Mouse (Mus musculus) ovary, postnatal 36 days (tissue): ENCODE measurements around the gene Zbtb9.
"Not testable (repeated sequence)": the region's sequence is repeated elsewhere in the genome, so short reads cannot be mapped to it uniquely, and the experiment has no call there.

Experiments
- DNase-seq: peaks from one replicate; pipeline ENCODE4 v3.0.0; 2022; ENCODE audit warnings: low spot score, mixed read lengths

The Zbtb9 gene

DNA sequence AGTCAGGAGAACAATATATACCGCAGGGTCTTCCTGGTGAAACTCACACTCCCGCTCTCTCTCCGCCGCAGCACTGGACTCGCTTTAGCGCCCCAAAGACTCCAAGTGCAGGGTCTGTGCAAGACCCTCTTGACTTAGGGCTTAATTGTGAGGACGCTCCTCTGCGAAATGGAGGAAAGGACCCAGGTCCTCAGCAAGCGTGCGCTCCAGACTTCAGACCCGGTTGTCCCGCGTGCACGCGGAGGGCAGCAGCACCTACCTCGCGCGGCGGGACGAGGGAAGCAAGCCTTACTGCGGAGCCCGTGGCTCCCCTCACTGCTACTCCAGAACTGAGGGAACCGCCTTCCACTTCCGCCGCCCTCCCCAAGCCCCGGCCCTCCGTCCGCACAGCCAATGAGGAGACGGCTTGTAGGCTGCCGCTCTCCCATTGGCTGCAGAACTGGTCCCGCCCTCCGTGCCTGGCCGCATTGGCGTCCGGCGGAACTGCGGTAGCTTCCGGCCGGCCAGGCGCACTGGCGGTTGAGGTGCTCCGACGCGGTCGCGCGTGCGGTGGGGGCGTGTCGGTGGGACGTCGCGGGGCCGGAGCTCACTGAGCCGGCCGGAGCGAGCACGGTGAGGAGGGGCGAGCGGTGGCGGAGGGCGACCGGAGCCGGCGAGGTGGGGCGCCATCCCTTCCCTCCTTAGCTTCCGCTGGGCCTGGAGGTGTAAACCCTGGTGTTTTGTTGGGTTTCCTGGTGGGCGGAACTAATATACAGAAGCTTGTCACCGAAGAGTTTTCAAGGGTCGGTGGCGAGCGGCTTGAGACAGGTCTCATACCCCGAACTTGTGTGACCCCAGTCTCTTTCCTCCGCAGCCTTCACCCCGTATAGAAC is at the start of gene Zbtb9:
Zbtb9 (plus strand) TSS at position 465 of the 872 bp plus-strand sequence.
- peak; percentile 96 for DNase-seq

DNA sequence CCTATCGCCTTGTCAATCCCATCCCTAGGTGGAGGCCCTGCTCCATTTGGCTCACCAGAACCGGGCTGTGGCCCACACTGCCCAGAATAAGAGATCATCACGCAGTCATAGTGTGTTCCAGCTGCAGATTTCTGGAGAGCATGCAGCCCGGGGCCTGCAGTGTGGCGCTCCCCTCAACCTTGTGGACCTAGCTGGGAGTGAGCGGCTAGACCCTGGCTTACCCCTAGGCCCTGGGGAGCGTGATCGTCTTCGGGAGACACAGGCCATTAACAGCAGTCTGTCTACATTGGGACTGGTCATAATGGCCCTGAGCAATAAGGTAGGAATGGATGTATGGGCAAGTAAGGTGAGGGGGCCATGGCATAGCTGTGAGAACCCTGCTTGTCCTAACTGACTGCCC is 47.6 kb upstream of the Zbtb9 start:
- not testable (repeated sequence) for DNase-seq

DNA sequence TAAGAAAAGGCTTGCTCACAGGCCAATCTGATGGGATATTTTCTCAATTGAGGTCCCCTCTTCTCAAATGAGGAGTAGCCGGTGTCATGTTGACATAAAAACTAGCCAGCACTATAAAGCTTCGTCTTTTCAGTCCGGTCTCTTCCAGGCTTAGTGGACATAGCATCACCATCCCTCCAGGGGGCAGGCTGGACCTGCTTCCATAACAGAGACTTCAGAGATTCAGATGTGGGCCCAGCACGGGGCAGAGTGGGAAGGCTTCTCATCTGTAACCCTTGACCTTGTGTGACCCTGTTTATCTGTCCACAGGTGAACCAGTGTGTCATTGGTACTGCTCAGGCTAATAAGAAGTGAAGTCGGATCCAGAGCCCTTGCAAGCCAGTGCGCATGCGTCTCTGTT is 41.2 kb upstream of the Zbtb9 start:
- DNase-seq = peak; percentile 48

DNA sequence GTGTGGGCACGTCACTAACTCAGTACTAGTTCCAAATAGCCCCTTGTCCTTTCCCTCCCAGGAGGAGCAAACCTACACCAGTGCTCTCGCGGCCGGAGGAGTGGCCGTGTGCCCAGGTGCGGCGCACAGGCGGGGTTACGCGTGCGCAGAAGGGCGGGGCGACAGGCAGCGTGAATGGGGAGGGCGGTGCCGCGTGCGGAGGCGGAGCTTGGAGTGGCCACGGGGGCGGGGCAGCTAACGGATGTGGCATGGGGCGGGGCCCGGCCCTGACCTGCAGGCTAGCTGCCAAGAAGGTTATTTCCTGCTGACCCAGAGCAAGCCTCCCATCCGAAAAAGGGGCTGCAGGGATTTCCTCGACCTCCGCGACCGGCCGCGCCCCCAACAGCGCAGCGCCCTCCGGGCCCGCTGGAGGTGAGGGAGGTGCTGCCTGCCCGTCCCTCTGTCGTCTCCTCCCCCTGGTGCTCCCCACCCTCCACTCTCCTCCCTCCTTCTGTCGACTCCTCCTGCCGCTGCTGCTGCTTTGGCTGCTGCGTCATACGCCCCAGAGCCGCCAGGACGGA is 40.0 kb upstream of the Zbtb9 start, which contains the start of gene Phf1:
Phf1 (plus strand) TSS at position 214 of the 560 bp plus-strand sequence.
- peak; percentile 98 for DNase-seq

DNA sequence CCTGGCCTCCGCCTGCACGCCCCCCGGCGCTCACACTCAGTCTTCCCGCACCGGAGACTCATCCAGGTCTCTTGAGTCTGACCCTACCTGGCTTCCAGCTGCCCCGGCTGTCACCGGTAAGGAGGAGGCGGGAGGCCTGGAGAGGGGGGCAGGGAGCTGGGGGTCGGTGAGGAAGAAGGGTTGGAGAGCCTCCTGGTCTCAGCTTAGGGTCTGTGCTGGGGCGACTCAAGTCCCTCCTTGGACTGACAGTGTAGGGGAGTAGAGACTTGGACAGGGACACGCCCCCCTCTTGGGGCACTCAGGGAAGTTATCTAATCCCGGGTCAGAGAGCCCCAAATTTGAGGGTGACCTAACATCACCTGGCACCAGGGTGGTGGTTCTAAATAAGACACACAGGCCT is 39.5 kb upstream of the Zbtb9 start:
- no peak for DNase-seq

DNA sequence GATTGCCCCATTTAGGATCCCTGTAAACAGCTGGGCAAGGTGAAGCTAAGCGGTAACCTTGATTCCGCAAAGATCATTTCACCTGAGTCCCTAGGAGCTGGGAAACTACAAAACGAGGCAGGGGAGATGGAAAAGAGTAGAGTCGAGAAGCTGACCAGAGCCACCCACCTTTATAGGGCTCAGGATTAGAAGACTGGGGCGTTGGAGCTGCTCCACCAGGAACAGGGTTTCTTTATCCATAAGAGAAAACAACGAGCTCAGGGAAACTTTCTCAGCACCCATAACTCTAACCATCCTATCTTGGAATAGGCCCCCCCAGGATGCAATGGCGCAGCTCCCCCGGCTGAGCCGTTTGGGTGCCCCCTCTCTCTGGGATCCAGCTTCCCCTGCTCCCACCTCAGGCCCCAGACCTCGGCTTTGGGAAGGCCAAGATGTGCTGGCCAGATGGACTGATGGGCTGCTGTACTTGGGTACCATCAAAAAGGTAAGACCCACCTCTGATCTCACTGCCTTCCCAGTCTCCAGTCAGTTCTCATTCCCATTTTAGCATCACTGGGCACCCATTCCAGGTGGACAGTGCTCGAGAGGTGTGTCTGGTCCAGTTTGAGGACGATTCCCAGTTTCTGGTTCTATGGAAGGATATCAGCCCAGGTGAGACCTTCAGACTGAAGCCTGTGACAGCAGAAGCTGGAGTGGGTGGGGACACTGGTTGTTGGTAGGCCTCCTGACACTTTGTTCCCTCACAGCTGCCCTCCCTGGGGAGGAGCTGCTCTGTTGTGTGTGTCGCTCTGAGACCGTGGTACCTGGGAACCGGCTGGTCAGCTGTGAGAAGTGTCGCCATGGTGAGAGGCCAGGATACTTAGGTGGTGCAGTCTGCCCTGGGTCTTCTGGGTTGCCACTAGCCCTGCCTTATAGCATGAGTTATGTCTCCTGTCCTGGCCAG is 38.8 kb upstream of the Zbtb9 start:
- DNase-seq = no peak

DNA sequence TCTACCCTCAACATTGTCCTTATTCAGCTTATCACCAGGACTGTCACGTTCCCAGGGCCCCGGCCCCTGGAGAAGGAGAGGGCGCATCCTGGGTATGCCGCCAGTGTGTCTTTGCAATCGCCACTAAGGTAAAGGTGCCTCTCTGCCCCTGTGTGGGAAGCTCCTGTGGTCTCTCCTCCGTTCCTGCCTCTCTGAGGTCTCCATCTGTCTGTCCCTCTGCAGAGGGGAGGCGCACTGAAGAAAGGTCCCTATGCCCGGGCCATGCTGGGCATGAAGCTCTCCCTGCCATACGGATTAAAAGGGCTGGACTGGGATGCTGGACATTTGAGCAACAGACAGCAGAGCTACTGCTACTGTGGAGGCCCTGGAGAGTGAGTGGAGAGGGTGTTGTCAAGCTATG is 37.9 kb upstream of the Zbtb9 start:
- DNase-seq = no peak

DNA sequence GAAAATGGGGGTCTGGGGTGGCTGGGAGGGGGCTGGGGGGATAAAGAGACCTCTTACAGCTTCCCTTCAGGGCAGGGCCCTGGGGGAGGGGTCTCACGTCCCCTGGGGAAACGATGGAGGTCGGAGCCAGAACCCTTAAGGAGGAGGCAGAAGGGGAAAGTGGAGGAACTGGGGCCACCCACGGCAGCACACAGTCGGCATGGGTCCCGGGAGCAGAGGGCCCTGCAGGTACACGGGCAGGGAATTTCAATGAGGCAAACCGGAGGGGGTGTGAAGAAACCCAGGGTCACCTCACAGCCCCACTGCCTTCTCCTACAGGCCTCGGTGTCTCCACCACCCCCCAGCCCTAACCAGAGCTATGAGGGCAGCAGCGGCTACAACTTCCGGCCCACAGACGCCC is 36.5 kb upstream of the Zbtb9 start:
- no peak for DNase-seq

DNA sequence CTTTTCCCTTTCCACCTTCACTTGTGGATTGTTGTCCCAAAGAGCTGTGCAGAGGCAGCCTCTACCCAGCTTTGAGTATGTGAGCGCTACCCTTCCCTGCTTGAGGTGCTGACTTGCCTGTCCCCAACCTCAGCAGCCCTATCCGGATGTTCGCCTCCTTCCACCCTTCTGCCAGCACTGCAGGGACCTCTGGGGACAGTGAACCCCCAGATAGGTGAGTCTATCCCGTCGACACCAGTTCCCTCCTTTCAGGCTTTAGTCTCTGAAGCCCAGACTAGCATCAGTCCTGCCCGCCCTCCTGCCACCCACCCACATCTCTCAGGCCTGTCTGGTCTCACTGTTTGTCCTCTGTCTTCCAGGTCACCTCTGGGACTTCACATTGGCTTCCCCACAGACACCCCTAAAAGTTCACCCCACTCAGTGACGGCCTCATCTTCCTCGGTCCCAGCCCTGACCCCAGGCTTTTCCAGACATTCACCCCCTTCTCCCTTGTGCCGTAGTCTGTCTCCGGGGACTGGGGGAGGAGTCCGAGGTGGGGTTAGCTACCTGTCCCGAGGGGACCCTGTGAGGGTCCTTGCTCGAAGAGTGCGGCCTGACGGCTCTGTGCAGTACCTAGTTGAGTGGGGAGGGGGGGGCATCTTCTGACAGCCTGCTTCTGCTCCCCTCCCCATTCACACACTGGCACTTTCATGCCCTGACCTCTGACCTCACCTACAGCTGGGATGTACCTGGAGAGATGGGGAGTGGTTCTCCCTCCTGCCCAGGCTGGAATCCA is 35.9 kb upstream of the Zbtb9 start:
- DNase-seq = no peak

DNA sequence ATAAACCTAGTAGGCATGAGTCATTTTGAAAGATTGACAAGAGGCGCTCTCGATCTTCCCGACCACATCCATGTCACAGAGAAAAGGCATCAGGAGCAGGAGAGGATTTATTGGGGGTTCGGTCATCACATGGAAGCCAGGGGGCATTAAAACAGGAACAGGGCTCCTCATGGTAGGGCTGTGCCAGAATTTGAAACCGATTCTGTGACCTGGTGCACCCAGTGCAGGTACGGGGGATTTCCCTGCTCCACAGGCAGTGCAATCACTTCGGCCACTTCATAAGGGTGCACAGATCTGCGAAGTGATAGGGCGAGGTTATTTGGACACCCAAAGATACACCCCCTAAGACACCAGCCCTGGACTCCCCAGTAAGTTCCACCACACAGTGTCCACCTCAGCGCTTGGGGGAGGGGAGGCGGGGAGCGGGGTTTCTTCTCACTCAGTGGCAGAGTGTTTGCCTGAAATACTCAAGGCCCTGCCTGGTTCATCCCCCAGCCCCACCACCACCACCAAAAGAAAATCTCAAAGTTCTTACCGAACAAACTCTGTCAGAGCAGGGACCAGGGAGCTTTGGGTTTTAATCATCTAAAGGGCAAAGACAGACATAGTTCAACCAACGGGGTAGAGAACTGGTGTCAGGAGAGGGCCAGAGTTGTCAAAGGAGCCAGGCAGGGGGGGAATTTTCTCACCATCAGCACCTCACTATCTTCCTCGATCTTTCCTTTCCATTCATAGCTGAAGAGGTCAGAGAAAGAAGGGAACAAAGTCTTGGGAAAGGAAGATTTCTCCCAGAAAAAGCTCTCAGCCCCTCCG is 34.9 kb upstream of the Zbtb9 start:
- no peak for DNase-seq

DNA sequence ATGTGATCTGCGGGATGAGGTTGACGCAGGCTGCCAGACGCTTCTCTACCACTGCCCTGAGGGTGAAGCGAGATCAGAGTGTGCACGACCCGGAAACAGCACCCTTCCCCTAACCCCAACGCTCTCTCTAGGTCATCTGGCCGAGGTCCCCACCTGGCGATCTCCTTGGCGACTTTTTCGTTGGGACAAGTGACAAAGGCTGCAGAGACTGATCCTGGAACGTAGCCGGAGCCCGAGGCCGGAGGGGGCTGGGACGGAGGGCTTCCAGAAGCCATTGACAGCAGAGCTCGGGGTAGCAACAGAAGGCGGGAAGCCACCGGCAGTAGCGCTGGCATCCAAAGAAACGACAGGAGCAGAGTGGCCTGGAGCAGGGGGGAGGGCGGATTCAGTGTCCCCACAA is 34.2 kb upstream of the Zbtb9 start:
- DNase-seq = no peak

DNA sequence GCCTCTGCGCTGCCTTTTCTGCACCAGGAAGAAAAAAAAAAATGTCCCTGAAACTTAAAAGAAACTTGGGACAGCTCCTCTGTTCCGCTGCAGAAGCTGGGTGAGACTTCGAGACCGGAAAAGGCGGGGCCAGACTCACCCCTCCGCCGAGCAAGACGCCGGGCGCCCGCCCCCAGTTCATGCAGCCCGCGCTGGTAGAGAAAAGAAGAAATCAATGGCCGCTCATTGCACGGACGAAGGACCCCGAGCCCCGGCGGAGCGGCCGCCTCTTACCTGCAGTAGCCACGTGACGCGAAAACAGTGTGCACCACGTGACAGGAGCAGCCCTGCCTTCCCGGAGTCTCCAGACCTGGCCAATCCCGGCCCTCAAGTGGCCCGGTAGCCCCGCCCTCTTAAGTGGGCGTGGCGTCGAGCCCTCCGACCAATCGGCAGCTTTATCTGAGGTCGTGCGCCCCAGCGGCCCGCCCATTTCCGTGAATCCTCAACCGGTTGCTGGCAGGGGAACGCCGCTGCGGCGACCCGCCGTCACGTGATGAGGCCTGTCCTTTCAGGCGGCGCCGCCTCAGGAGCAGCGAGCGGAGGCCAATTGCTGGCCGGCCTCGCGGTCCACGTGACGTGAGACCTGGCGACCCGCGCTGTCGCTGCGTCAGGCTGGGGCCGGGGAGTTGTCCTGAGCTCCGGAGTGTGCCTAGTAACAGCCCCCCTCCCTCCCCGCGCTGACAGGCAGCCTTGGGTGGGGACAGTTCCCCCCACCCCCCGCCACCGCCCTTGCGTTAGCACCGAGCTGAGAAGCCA is 33.6 kb upstream of the Zbtb9 start, which contains the start of gene Cuta:
Cuta (minus strand) TSS at position 392 of the 795 bp plus-strand sequence.
- peak; percentile 100 for DNase-seq

DNA sequence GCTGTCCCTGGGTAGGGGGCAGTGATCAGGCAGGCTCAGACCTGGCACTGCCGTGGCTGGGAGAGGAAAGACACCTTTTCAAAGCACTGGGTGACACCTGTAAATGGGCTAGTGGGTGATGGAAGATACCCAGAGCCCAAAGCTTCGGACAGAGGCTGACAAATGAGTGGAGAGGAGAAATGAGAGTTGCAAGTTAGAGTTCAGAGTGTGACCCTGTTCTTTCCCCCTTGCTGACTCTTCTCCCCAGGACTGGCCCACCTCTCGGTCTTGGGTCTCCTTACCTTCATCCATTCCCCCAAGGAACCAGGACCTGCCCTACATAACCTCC is 33.0 kb upstream of the Zbtb9 start:
- DNase-seq = no peak

DNA sequence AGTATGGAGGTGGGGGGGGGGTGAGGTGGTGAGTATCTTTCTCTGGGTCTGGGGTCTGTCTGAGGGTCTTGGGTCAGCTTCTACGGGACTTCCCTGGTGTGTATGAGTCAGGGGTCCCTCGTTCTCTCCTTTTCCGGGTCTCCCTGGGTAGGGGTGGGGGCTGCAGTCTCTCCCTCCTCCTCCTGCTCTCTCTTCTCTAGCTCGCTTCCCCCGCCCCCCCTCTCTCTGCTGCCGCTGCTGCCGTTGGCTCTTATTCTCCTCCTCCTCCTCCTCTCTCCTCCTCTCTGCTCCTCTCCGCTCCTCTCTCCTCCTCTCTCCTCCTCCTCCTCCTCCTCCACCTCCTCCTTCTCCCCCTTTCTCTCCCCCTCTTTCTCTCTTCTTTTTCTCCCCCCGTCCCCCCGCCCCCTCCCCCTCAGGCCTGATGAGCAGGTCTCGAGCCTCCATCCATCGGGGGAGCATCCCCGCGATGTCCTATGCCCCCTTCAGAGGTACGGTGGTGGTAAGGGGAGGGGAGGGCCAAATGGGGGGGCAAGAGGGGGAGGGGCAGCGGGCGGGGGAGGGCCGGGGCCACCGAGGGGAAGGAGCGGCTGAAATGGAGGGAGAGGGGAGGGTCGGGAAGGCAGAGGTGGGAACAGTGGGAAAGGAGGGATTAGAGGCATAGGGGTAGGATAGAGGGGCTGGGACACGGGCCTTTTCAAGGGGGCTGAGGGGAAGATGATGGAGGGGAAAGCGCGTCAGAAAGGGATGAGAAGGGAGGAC is 31.8 kb upstream of the Zbtb9 start, which contains the start of gene Syngap1:
Syngap1 (plus strand) TSS at position 223 of the 759 bp plus-strand sequence.
- DNase-seq = no peak

DNA sequence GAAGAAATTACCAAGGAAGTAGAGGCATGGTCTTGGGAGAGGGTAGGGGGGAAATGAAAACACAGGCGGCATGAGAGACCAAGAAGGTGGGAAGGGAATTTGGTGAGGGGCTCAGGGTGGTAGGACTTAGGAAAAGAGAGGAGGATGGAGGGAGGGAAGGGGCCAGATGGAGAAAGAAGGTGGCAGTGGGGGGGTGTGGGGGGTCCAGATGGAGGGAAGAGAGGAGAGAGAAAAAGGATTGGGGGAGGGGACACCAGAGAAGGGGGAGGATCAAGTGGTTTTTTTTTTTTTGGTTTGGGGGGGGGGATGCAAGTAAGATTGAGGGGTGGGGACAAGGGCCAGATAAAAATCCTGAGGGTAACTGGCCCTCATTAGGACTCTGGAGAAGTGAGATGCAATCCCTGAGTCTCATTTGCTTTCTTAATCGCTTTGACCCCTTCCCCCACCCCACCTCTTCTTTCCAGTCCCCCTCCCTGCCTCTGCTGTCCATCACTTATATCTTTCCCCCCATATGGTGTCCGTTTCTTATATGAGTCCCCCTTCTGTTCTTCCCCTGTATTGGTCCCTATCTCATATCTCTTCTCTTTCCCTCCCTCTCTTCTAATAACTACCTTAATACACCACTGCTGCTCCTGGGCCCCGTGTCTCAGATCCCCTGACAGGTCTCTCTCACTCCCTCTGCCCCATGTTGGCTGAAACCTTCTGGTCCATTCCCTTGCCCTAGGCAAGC is 31.0 kb upstream of the Zbtb9 start:
- DNase-seq = no peak

DNA sequence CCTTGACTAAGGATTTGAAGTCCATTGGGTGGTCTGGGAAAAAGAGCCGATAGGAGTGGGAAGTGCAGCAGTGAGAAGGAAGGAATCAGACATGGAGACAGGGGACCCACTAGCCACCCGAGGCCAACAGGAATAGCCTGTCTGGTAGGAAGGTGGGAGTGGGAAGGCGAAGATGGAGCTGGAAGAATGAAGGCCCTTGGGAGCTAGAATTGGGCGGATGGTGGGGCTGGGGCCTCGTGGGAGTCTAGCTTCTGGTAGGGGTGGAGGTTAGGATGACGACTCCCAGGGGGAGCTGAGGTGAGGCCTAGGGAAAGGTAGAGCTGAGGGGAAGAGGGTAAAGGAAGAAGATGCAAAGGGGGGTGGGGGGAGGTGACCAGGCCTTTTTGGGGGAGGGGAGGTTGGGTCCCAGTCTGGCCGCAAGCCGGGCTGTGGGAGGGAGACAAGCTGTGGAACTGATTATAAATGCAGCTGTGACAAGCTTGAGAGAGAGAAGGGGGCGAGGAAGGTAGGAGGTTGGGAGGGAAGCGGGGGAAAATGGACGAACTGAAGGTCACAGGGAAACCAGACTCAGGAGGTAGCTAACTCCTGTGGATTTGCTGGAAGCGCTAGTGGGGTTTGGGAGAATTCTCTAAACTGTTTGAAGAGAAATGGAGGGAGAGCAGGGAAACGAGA is 27.0 kb upstream of the Zbtb9 start:
- no peak for DNase-seq

DNA sequence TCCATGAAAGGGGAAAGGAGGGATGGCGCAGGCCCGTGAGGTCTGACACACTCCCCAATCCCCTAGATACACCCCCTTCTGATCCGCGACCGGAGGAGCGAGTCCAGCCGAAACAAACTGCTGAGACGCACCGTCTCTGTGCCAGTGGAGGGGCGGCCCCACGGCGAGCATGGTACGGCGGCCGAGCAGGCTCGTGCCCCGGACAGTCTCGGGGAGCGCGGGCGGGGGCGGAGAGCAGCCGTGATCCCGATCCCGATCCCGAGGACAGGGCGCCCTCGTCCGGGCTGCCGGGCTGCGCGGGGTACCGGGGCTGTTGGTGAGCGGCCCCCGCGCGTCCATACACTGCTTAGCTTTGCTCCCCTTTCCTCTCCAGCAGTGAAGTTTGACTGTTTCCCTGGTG is 26.4 kb upstream of the Zbtb9 start:
- peak; percentile 88 for DNase-seq
